Mouse (Mus musculus): Measurements from ENCODE around the gene Bckdhb.

DNA sequence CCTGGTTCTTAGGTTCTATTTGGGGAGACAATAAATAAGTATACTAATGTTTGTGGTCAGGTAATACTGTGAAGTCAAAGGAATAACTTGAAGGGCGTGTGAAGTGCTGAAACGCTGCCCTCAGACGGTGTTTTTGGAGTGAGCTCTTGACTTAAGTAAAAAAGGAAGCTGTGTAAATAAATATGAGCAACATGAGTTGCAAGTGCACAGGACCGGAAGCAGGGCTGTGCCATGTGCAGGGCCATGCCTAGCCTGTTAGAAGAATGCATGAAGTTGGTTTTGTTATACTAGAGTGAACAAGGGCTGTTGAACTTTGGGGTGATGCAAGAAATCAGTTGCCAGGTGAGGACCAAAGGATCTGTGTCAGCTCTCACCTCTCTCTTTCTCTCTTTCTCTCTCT, 114.0 kb downstream of the Bckdhb start:
- TF ChIP-seq POLR2A (IDR thresholded peaks at IDR 0.05; ENCODE audit: low read depth, low read length) (no peak), CTCF (conservative IDR thresholded peaks at IDR 0.05 in 1 of 2, IDR thresholded peaks at IDR 0.05 in 1 of 2; ENCODE audit: low read depth in 2 of 2, low read length in 2 of 2) (no peak), HCFC1 (IDR thresholded peaks at IDR 0.05; ENCODE audit: low read depth, low read length) (no peak), RAD21 (IDR thresholded peaks at IDR 0.05; ENCODE audit: low read depth, low read length) (no peak), RCOR1 (conservative IDR thresholded peaks at IDR 0.05; ENCODE audit: low read depth, low read length) (no peak), EP300 (IDR thresholded peaks at IDR 0.05; ENCODE audit: low read length) (no peak)
